In the genomic region with DNA sequence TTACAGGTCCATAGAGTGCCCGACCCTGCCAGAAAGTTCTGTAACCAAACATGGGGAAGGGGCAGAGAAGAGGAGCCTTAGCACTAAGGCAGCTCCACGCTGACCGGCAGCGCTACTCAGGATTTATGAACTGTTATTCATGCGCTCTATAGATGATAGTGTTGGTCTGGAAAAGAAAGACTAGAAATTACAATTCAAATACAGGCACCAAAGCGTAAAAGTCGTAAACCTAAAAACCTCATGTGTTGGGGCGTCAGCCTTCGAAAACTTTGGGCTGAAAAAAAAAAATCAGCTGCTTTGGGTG, we compare ENCODE assay signal across 7 mouse cellular contexts. TPM values are rescaled to one million over a fixed set of nuclear protein-coding genes. Genes with fewer than 3 reads are reported as not detected.
A peak's percentile ranks its signal among the peaks of the same experiment; 100 is the strongest.
DNase-seq lines count a peak whose midpoint lies in the region; ATAC-seq and TF ChIP-seq lines count a peak whose summit lies in the region.

No protein-coding gene starts in this region.

- H3K27me3 ChIP-seq in spleen, adult 2 months (ENCODE audit: control insufficient read depth, insufficient read depth, low read length): no peaks in the 10 kb centered on the region
- no peaks in the 10 kb centered on the region for H3K27me3 ChIP-seq in forebrain, embryonic 12.5 days
- H3K27me3 ChIP-seq in liver, embryonic 14.5 days (ENCODE audit: control insufficient read depth, insufficient read depth, low read length): no peaks in the 10 kb centered on the region

- H3K9ac ChIP-seq in forebrain, embryonic 12.5 days: peak overlapping the region; percentile 97
- H3K9ac ChIP-seq in liver, embryonic 14.5 days (replicated peaks): peak overlapping the region; percentile 94

- no peak for TF ChIP-seq CTCF in spleen, adult 2 months (IDR thresholded peaks at IDR 0.05; ENCODE audit: extremely low read depth, insufficient read depth, insufficient read length, insufficient replicate concordance)
- TF ChIP-seq CTCF in liver, embryonic 14.5 days (IDR thresholded peaks at IDR 0.05; ENCODE audit: low read depth): no peak

- TF ChIP-seq POLR2A in spleen, adult 2 months (IDR thresholded peaks at IDR 0.05; ENCODE audit: low read depth, low read length): no peak

- H3K36me3 ChIP-seq in spleen, adult 2 months (ENCODE audit: control insufficient read depth, insufficient read depth, low read length): peaks cover 1% of the 10 kb centered on the region; the same call in 1 of the 2 replicates
- peaks cover 9% of the 10 kb centered on the region for H3K36me3 ChIP-seq in forebrain, embryonic 12.5 days (replicated peaks)
- H3K36me3 ChIP-seq in liver, embryonic 14.5 days (replicated peaks; ENCODE audit: control insufficient read depth, insufficient read depth, low read depth): peaks cover 31% of the 10 kb centered on the region

- intact Hi-C loops in left cerebral cortex, postnatal 10 days (cut with DNase I): no loop called here

- no peak for DNase-seq in spleen, adult 2 months (ENCODE audit: low read depth in 1 of 2, low spot score in 2 of 2)
- no peak for DNase-seq in spleen, postnatal 14 days (ENCODE audit: low spot score in 2 of 2)
- no peak for DNase-seq in liver, embryonic 14.5 days (ENCODE audit: low read depth in 3 of 3, low spot score in 3 of 3)
- DNase-seq in left cerebral cortex, postnatal 10 days (ENCODE audit: extremely low spot score in 1 of 2, low spot score in 2 of 2): no peak
- no peak for DNase-seq in kidney, adult 9 months

- H3K27ac ChIP-seq in spleen, adult 2 months (ENCODE audit: insufficient read depth, low read length): peak overlapping the region; percentile 64
- peak overlapping the region; percentile 96 for H3K27ac ChIP-seq in forebrain, embryonic 12.5 days
- H3K27ac ChIP-seq in liver, embryonic 14.5 days: peak overlapping the region; percentile 90

- 6% methylated on average over 9 of the region's 9 CpGs for WGBS in spleen, adult 2 months
- 6% methylated on average over 9 of the region's 9 CpGs for WGBS in forebrain, embryonic 12.5 days
- WGBS in liver, embryonic 14.5 days (ENCODE audit: insufficient replicate concordance): 2% methylated on average over 9 of the region's 9 CpGs

- peak overlapping the region; percentile 96 for H3K4me3 ChIP-seq in spleen, adult 2 months (ENCODE audit: extremely low read depth, insufficient read depth, insufficient read length)
- H3K4me3 ChIP-seq in forebrain, embryonic 12.5 days (replicated peaks): peak overlapping the region; percentile 93
- H3K4me3 ChIP-seq in liver, embryonic 14.5 days (ENCODE audit: insufficient read depth in 1 of 2, low read depth in 2 of 2, low read length in 2 of 2): peak overlapping the region; percentile 76 to 93

- TF ChIP-seq EP300 in liver, embryonic 14.5 days (IDR thresholded peaks at IDR 0.05; ENCODE audit: low read depth): no peak

- H3K4me1 ChIP-seq in spleen, adult 2 months (ENCODE audit: control insufficient read depth, insufficient read depth, insufficient read length): no peaks in the 10 kb centered on the region; the same call in none of the 2 replicates
- peaks cover 26% of the 10 kb centered on the region for H3K4me1 ChIP-seq in forebrain, embryonic 12.5 days
- H3K4me1 ChIP-seq in liver, embryonic 14.5 days (replicated peaks; ENCODE audit: control insufficient read depth in 2 of 2, insufficient read depth in 2 of 2, low read length in 1 of 2): peaks cover 23 to 25% of the 10 kb centered on the region in 2 experiments

- no peak; the same call in 1 of the 2 replicates for ATAC-seq in forebrain, embryonic 12.5 days (ENCODE audit: low FRiP score)
- ATAC-seq in liver, embryonic 14.5 days (ENCODE audit: insufficient read depth): peak; percentile 2; the same call in 1 of the 2 replicates
- no peak for ATAC-seq in activated CD4-positive, CD25-positive, alpha-beta regulatory T cell, adult 4 months

- H3K4me2 ChIP-seq in forebrain, embryonic 12.5 days: peak overlapping the region; percentile 78
- peak overlapping the region; percentile 97 for H3K4me2 ChIP-seq in liver, embryonic 14.5 days (ENCODE audit: low read depth)

- H3K9me3 ChIP-seq in forebrain, embryonic 12.5 days: no peaks in the 10 kb centered on the region
- H3K9me3 ChIP-seq in liver, embryonic 14.5 days (ENCODE audit: control insufficient read depth, low read length): no peaks in the 10 kb centered on the region

RNA-seq across cellular contexts. Expression of a gene that starts 0.8 kb away (rescaled TPM):
- 3.7 and 4.4 TPM in 2 replicates for polyA plus RNA-seq in spleen, adult 2 months (2012; rRNA removed)
- polyA plus RNA-seq in forebrain, embryonic 12.5 days (2016; fragmentation: Nextera tagmentation; extraction: Ambion mirVana): 183 and 189 TPM in 2 replicates
- 20.1 and 39.0 TPM in 2 replicates for polyA plus RNA-seq in liver, embryonic 14.5 days (2012; rRNA removed)
- 121 and 136 TPM in 2 replicates for polyA plus RNA-seq in liver, embryonic 14.5 days (2014; fragmentation: Nextera tagmentation; extraction: Ambion mirVana)
- 10 to 100 TPM; 25.9 to 27.4 TPM for polyA plus RNA-seq in activated CD4-positive, CD25-positive, alpha-beta regulatory T cell, adult 4 months (2017; shearing (Covaris generic))
- 1 to 10 TPM; 4.3 to 6.9 TPM for total RNA-seq in left cerebral cortex, postnatal 10 days (2021)

RNA-seq across cellular contexts. Expression of a gene that starts 40.8 kb away (rescaled TPM):
- polyA plus RNA-seq in spleen, adult 2 months (2012; rRNA removed): 10.8 and 15.6 TPM in 2 replicates
- polyA plus RNA-seq in forebrain, embryonic 12.5 days (2016; fragmentation: Nextera tagmentation; extraction: Ambion mirVana): 200 and 232 TPM in 2 replicates
- polyA plus RNA-seq in liver, embryonic 14.5 days (2012; rRNA removed): 18.6 and 50.6 TPM in 2 replicates
- polyA plus RNA-seq in liver, embryonic 14.5 days (2014; fragmentation: Nextera tagmentation; extraction: Ambion mirVana): 124 and 143 TPM in 2 replicates
- polyA plus RNA-seq in activated CD4-positive, CD25-positive, alpha-beta regulatory T cell, adult 4 months (2017; shearing (Covaris generic)): 100 to 1,000 TPM; 394 to 401 TPM
- total RNA-seq in left cerebral cortex, postnatal 10 days (2021): 10 to 100 TPM in 1 of 2 experiments, 1 to 10 TPM in 1; 9.2 to 11.9 TPM

RNA-seq across cellular contexts. Expression of a gene that starts 41.0 kb away (rescaled TPM):
- 2.6 and 3.1 TPM in 2 replicates for polyA plus RNA-seq in spleen, adult 2 months (2012; rRNA removed)
- 17.6 and 18.7 TPM in 2 replicates for polyA plus RNA-seq in forebrain, embryonic 12.5 days (2016; fragmentation: Nextera tagmentation; extraction: Ambion mirVana)
- polyA plus RNA-seq in liver, embryonic 14.5 days (2012; rRNA removed): 7.8 and 9.7 TPM in 2 replicates
- 6.2 and 6.4 TPM in 2 replicates for polyA plus RNA-seq in liver, embryonic 14.5 days (2014; fragmentation: Nextera tagmentation; extraction: Ambion mirVana)
- 100 to 1,000 TPM in 1 of 2 experiments, 10 to 100 TPM in 1; 76.4 to 105 TPM for polyA plus RNA-seq in activated CD4-positive, CD25-positive, alpha-beta regulatory T cell, adult 4 months (2017; shearing (Covaris generic))
- 10 to 100 TPM; 11.8 to 12.4 TPM for total RNA-seq in left cerebral cortex, postnatal 10 days (2021)
